Mouse (Mus musculus) adrenal gland, postnatal 14 days (tissue): Measurements from ENCODE around the gene Olfr70. TPM values are rescaled to one million over a fixed set of nuclear protein-coding genes. Genes with fewer than 3 reads are reported as not detected.
A peak's percentile ranks its signal among the peaks of the same experiment; 100 is the strongest.

ENCODE experiments used
- DNase-seq: peaks from one replicate; pipeline ENCODE4 v3.0.0; 2021; ENCODE audit warnings: mixed read lengths
- total RNA-seq: library from RNA; stranded (reverse); gene quantifications from 2 replicates; pipeline ENCODE4 v1.2.3, GENCODE M21; 2021

Gene Olfr70
- total RNA-seq, 1 experiment from 2014 or later = not detected

DNA sequence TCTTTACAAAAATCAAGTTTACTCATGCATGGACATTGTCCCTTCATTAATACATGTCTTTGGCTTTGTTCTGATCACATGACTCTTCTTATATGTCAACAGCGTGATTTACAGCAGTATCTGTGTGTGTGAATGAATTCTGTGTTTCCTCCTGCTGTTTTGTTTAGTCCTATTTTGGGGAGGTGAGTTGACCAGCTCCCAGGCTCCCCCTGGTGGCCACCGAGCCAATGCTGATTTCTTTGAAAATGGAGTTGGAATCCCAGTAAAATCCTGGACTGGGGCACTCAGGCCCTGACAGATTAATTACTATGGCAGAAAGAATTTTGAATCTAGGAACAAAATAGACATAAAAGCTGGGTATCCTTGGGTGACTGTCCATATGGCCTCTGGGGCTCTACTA, 11.2 kb upstream of the Olfr70 start:
- DNase-seq = peak; percentile 91

DNA sequence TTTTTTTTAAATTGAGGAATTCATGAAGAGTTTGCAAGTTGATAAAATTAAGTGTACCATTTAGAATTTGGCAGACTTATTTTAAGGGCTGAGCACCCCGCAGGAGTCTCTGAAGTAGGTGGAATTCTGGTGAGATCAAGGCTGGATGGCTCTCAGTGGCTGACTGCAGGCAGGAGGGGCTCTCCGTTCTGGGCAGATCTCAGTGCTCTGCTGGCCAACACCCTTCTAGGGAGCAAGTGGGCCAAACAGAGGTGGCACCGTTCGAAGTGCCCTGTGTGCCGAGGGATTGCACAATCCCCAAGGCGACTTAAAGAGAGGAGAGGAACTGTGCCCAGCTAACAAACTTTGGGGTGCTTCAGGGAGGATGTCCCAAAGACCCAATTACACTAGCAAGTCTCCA, 9.3 kb upstream of the Olfr70 start, which contains the start of gene Olfr71:
Olfr71 (minus strand) TSS at position 387 of the 400 bp plus-strand sequence.
- peak; percentile 48 for DNase-seq

DNA sequence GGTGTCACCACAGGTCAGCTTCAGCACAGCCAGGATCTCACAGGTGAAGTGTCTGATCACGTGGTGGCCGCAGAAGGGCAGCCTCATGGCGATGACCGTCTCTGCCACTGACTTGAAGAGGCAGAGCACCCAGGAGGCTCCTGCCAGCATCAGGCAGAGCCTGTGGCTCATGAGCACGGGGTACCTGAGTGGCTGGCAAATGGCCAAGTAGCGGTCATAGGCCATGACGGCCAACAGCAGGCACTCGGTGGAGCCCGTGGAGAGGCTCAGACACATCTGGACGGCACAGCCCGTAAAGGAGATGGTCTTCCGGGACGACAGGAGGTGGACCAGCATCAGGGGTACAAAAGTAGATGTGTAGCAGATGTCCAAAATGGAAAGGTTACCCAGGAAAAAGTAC, 5.4 kb upstream of the Olfr70 start:
- no peak for DNase-seq

DNA sequence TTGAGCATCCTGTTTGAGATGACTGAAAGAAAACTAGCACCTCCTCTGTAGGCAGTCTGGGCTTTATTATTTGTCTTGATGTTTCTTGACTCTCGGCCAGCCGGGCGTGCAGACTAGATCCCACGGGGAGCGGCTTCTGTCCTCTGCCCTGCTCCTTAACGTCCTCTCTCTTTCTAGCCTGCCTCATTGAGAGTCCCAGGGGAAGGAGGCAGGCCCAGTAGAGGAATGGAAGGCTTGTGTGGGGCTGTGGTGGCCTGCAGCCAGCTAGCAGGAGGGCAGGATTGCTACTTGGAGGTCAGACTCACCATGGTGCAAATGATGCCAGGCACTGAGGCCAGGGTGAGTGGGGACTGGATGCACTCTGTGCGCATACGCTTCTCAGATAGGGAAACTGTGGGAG, 3.2 kb upstream of the Olfr70 start:
- DNase-seq = peak; percentile 61

DNA sequence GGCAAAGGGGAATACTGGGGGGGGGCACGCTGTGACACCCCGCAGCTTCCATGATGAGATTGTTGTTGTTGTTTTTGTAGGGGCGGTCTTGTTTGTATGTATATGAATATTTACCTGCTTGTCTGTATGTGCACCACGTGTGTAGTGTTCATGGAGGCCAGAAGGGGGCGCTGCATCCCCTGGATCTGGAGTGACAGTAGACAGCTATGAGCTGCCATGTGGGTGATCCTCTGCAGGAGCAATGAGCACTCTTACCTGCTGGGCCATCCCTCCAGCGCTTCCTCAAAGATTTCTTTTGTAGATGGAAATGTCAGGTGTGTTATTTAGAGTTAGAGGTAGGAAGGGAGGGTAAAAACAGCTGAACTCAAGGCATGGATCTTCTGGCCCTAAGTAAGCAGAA, 2.8 kb upstream of the Olfr70 start:
- DNase-seq = no peak

DNA sequence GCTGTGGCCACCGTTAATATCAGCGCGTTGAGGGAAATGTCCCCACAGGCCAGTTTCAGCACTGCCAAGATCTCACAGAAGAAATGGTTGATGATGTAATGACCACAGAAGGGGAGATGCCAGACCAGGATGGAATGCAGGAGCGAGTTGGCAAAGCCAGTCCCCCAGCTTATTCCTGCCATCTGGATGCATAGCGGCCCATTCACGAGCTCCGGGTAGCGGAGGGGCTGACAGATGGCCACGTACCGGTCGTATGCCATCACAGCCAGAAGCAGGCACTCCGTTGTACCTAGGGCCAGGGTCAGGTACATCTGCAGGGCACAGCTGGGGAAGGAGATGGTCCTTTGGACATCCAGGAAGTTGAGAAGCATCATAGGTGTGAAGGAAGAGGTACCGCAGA, 4.0 kb downstream of the Olfr70 start:
- DNase-seq = peak; percentile 31

DNA sequence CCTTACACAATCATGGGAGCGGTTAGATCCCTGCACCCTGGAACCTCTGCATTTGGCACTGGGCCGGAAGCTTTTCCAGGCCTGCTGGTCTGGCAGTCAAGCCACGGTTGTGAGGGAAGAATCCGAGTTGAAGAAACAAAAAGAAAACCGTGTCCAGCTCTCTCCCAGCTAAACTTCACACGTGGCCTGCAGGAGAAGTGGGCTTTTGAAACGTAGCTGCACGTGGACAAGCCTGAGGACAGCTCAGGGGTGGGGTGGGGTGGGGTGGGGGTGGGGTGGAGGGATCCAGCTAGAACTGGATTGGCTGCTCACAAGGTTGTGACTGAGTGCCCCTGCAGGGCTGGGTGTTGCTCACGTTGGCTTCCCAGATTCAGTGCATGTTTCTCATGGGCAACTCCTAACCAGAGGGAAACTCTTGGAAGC, 5.3 kb downstream of the Olfr70 start:
- DNase-seq = peak; percentile 74

DNA sequence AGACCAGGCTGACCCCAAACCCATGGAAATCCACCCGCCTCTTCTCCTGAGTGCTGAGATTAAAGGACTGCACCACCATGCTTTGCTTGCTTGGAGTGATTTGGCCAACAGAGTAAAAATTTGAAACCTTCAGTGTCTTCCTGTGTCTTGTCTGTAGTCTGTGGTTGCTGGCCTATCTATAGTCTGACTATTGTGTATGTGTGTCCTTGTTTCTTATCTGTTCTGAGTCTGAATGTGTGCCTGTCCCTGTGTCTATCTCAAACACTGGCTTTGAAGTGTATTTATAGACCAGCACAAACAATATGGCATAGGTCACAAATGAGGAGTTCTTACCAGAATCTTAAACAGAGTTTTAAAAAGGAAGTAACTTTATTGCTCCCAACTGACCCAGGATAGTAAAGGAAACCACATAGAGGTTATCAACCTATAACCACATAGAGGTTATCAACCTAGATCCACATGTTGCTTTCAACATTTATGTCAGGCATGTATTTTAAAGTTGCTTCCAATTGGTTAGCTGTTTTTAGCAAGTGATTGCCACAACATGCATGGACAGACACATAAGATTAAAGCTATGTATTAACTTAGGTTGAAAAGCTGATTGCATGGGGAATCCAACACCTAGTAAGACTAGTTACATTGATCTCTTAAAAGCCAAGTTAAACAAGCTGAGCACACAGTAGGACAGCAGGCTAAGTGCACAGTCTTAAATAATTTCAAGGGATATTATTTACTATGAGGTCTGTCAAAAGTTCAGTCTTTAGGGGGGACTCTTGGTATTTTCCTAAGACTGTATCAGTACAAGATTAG, 6.0 kb downstream of the Olfr70 start:
- no peak for DNase-seq

DNA sequence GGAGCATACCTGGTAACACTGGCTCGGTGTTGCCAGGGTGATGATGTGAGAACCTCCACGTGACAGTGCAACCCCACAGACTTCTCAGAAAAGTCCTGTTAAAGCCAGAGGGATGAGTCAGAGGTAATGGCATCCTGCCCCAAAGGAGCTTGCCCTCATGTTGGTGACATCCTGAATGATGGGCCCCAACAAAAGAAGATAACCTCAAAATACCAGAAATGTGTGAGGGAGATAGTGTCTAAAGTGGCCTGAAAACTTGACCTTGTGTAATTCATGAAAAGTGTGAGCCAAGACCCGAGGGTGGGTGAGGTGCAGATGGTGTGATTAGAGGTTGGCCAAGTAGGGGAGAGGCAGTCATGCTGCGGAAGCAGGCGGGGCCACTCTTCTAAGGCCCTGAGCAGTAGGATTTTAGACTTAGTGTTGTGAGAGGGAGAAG, 6.8 kb downstream of the Olfr70 start:
- peak; percentile 72 for DNase-seq

DNA sequence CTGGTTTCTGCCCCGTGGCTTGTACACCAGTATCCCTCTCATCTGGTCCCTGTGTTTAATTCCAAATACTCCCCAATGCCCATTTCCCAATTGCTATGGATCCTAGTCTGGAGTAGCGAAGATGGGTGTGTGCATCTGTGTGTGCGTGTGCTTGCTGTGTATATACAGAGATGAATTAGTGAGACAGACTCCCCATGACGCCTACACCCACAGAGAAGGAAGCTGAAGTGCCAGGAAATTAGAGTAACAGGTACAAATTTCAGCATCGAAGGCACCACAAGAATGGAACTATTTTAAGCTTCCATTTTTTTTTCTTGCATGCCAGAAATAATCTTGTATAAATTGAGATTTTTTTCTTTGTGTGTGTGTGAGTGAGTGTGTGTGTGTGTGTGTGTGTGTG, 9.6 kb downstream of the Olfr70 start:
- no peak for DNase-seq

DNA sequence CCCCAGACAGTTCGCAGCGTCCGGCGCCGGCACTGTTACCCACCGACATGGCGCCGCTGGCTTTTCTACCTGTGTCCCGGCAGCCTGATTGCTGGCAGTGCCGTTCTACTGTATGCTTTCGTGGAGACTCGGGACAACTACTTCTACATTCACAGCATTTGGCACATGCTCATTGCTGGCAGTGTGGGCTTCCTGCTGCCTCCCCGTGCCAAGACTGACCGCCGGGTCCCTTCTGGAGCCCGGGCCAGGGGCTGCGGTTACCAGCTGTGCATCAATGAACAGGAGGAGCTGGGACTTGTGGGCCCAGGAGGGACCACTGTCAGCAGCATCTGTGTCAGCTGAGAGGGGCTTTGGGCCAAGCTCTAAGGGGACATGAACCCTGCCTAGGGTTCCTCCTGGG, 10.6 kb downstream of the Olfr70 start:
- no peak for DNase-seq

DNA sequence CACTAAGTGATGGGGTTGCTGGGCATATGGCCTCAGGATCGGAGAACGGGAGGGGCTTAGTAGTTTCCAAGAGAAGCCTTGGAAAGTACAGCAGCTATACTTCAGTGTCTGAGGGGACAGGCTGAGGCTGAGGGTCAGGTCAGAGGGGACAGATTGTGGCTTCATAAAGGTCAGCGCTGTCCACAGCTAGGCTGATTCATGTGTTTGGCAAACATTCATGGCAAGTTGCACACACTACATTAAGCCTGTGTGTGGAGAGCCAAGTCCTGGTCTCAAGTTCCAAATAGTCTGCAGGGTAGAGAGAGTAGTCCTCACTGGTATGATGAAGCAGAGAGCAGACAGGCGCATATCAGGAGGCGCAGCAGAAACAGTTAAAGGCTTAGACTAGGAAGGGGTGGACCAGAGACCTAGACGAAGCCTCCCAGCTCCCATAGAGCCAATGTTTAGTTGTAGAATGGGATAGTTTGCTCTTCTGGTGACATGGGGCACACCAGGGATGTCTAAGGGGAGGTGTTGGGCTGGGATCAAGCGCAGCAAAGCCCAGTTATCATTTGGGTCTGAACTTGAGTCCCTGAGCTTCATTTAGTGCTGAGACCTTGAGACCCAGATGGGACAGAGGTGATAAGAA, 21.1 kb downstream of the Olfr70 start:
- peak; percentile 73 for DNase-seq

DNA sequence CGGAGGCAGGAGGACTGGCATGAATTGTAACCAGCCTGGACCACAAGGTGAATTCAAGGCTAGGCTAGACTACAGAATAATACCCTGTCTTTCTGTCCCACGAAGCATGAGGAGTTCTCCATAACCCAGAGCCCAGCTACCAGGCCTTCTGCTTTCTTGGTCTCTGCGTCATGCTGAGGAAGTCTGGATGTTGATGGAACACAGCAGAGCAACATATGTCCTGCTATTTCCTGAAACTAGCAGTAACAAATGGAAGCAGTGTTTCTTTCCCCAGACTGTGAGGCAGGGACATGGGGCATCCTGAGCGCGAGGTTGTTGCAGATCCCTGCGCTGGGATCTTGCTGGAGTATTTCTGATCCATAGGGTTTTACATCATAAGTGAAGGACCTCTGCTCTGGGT, 22.1 kb downstream of the Olfr70 start:
- no peak for DNase-seq

DNA sequence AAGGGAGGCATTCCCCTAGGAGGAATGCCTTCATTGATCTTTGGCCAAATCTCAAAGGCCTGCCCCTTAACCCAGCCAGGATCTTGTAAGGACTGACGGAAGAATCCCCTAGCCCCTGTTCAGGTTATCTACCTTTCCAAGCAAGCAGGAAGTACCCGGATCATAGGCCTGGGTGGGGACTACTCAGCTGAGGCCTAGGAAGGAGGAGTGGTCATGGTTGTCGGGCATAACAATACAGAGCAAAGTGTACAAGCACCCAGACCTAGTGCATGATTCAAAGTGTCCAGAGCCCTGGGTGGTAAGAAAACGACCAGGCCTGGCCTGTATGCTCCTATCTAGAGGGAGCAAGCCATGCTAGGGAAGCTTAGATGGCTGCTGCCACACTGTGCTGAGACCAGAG, 25.0 kb downstream of the Olfr70 start:
- DNase-seq = no peak

DNA sequence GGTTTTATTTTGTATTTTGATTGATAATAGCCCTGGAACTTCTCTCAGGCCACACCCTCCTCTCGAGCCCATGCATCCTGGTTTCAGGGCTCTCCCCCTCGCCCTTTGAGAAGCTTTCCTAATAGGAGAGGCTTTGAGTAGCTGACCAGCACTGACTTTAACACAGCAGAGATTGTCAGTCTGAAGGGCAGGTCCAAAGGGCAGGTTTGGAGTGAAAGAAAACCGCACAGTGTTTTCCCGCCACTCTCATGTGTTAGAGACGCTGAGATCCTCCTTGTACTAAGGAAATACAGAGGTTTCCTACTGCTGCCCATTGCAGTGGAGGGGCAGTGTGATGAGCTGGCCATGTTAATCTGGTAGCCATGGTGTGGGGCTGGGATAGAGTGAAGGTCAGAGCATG, 25.6 kb downstream of the Olfr70 start:
- no peak for DNase-seq

DNA sequence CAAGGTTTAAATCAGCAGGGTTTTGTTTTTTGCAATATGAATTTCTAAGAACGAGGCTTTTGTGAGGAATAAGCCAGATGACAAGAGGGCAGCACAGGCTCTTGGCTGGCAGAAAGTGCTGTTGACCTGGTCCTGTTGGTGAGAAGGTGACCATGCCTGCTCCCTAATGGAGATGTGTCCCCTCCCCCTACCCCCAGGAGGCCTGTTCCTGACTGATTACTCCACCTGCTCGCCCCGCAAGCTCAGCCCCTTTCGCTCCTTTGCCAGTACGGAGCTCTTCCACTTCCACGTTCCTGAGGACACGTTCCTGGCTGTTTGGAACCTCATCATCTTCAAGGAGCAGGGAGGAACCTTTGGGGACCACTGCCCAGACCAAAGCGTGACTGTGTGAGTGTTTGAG, 26.9 kb downstream of the Olfr70 start:
- DNase-seq = peak; percentile 56

DNA sequence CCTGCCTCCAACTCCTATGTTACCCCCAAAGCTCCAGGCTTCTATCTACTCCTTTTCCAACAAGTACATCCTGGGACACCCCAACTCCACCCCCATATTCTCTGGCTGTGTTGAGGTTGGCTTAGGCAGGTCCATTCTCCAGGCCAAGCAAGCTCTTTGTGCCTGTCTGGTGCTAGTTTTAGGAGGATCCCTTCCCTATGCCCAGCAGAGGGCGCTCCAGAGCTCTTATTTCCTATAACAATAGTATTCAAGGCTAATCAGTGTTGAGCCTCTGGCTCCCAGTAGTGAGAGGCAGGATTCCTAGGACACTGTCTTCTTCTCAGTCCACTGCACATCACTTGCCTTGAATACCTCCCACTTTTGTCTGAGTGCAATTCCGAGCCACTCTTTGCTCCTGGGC, 28.5 kb downstream of the Olfr70 start:
- peak; percentile 94 for DNase-seq

DNA sequence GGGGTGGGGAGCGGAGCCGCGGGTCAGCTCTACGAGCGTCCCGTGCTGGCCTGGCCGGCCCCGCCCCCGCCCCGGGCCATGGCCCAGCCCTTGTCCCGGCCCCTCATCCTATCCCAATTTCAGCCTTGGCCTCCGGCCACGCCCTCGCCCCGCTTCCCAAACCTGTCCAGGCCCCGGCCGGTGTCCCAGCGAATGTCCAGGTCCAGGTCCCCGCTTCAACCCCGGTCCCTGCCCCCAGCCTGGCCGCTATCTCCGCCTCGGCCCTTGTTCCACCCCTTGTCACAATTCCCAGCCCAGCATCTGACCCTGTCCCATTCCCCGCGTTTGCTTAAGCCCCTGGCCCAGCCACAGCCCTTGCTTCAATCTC, 31.2 kb downstream of the Olfr70 start:
- DNase-seq = peak; percentile 86

DNA sequence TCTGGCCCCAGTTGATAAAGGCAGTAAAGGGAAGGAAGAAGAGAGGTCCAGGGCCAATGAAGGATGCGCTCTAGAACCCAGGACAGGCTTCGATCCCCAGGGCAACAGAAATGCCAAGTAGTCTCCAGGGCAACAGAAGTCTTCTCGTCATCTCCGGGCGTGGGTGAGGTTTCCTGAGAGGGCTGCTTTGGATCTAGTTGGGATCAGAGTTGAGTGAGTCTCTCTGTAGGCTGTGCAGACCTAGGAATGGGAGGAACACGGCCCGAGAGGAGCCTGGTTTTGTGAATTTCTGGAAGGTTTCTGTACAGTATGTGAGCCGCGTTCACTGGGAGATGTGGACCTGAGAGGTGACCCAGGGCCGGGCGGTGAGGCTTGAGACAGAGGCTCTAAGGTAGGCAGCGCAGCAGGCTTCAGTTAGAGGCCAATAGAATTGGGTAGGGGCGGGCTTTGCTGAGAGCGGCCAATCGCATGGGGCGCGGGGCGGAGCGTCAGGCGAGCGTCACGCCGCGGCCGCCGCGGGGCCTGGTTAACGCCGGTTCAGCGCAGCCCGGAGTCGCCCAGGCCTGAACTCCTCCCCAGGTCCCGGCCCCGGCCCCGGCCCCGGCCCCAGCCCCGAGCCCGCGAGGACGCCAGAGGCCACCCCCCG, 31.7 kb downstream of the Olfr70 start, which contains the start of the genes Tmem8b and Fam221b:
Tmem8b (plus strand) TSS at position 190 of the 646 bp plus-strand sequence.
Fam221b (minus strand) TSS at position 364 of the 646 bp plus-strand sequence.
- DNase-seq = peak; percentile 94

DNA sequence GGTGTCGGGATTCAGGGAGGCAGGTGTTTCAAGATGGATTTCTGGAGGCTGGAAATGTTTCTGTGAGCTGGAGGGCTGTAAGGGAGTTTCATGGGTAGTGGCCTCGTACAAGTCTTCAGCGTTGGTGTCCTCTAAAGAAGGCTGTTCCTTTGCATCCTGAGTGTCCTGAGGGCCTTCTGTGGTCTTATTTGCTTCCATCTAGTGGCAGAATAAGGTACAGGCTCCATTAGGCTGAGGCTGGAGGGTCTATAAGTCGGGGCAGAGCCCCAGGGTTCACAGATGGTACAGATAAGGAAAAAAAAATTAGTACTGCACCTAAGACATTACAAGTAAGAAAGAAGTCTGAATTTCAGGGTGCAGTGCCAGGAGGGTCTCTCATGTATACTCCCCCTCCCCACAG, 34.2 kb downstream of the Olfr70 start:
- DNase-seq = no peak

DNA sequence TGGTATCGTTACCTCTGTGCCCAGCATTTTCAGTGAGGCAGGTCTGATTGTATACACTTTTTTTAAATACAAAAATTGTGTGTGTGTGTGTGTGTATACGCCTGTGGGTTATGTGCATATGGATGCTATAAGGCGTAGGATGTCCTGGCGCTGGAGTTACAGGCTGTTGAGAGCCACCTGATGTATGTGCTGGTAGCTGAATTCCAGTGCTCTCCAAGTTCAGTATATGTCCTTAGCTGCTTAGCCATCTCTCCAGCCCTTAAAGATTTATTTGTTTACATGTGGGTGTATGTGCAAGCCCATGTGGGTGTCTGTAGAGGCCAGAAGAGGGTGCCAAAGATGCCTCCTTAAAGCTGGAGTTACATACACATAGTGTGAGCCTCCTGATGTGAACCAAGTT, 43.5 kb downstream of the Olfr70 start:
- no peak for DNase-seq

DNA sequence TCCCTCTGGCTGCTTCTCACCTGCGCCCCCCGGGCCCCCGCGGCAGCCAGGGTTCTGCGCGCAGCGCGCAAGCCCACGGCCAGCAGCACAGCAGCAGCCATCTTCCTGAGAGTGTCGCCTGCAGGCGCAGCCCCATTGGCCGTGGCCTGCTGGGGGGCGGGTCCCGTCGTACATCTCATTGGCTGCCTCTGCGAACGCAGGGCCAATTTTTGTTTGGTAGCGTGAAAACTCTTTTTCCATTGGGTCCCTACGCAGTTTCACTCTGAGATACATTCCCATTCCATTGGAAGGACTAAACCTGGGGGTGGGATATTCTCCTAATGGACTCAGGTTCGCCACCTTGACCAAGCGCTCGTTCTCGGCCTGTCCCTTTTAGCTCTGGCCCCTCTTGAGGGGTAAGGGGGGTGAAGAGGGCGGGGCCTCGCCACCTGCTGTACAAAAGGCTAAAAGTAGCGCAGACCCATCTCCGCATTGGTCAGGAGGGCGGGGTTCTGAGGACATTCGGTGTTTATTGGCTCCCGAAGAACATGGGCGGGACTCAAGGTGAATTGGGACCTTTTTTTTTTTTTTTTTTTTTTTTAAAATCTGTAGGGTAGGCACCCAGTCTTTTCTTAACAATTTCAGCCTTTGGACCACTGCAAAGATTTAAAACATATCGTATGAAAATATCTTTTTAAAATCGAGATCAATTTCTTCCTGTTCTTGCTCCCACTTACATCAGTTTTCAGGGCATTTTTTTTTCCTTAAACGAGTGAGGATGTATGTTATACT, 44.1 kb downstream of the Olfr70 start, which contains the start of gene Hint2:
Hint2 (minus strand) TSS at position 128 of the 771 bp plus-strand sequence.
- DNase-seq = peak; percentile 96
